Mouse (Mus musculus): ENCODE data around the gene Dusp10.

DNA sequence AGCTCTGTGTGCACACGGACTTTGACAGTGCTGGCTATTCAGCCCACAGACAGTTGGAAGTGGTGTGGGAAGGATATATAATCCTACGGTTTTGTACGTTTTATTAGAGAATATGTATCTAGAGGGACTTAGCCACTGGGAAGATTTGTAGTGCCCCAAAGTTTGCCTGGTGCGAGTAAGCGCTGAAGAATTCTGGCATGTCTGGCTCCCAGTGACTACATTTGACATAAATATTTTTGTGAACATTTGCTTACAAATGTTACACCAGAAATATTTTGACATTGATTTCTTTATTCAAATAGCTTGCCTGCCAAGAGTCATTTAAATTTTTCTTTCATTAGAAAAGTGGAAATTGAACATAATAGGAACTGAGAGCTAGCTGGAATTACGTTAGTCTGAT lies 63.0 kb downstream of the Dusp10 start:
- no peak for TF ChIP-seq CTCF (IDR thresholded peaks at IDR 0.05; ENCODE audit: control insufficient read depth, insufficient read depth, insufficient read length)
- no peak for TF ChIP-seq USF1 (IDR thresholded peaks at IDR 0.05; ENCODE audit: low read depth)

All from C2C12 (cell line).